Mouse (Mus musculus): ENCODE data around the gene Klhl23. TPM values are rescaled to one million over a fixed set of nuclear protein-coding genes. Genes with fewer than 3 reads are reported as not detected.

The Klhl23 gene
- polyA plus RNA-seq, 1 experiment from 2014 or later: 40.3 TPM

DNA sequence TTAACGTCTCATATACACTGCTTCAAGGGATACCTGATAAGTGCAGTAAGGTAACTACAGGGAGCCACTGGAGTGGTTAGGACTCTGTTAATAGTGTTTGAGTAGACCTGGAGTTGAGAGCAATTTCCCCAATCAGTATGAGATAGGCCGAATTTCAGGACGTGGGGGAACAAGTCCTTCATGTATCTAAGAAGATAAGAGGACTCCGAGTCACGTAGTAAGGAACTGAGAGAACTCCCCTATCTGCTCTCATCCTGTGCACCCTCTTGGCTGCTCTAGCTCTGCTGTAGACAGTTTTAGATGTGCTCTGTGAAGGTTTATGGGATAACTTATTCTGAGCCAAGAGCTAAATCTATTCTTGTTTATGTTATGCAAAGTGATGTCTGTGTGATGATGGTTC lies 5.2 kb upstream of the Klhl23 start:
- H3K4me3 ChIP-seq: no peak overlapping the region
- peaks cover 6% of the 10 kb centered on the region; the same call in 1 of the 2 replicates for H3K4me1 ChIP-seq
- no peak for DNase-seq (ENCODE audit: low spot score)
- H3K27ac ChIP-seq: no peak overlapping the region
- H3K27me3 ChIP-seq (ENCODE audit: insufficient read depth, poor library complexity, severe bottlenecking): no peaks in the 10 kb centered on the region
- 17% methylated on average over 5 of the region's 5 CpGs for WGBS
- H3K36me3 ChIP-seq: no peaks in the 10 kb centered on the region
- H3K9me3 ChIP-seq: no peaks in the 10 kb centered on the region

DNA sequence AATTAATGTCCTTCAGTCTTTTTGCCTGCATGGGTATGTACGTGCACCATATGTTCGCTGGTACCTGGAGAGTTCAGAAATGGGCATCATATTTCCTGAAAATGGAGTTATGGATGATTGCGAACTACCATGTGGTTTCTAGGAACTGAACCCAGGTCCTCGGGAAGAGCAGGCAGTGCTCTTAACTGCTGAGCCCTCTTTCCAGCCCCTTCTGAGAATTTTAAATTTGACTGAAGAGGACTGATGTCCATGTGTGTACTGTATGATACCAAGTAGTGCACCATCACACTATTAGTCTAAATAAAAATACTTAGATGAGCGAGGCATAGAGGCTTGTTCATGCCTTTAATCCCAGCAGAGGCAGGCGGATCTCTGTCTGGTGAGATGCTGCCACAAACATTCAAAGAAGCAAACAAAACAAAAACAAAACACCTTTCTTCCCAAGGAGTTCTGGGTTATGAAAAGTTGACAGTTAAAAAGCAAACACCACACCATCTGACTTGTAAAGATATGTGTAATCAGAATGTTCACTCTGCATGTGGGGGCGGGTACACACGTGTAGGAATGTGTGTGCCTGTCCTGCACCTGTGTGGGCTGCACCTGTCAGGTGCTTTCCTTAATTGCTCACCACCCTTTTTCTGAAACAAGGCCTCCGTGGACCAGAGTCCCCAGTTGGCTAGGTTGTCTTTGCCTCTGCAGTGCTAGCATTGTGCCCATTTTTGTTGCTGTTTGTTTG lies 3.2 kb upstream of the Klhl23 start:
- Histone ChIP-seq H3K27me3 (ENCODE audit: insufficient read depth, poor library complexity, severe bottlenecking) (no peaks in the 10 kb centered on the region), H3K36me3 (no peaks in the 10 kb centered on the region), H3K4me3 (no peak overlapping the region), H3K9me3 (no peaks in the 10 kb centered on the region), H3K4me1 (peaks cover 14% of the 10 kb centered on the region; the same call in 1 of the 2 replicates), H3K27ac (no peak overlapping the region)
- WGBS: 79% methylated on average over 9 of the region's 9 CpGs
- DNase-seq (ENCODE audit: low spot score): no peak

DNA sequence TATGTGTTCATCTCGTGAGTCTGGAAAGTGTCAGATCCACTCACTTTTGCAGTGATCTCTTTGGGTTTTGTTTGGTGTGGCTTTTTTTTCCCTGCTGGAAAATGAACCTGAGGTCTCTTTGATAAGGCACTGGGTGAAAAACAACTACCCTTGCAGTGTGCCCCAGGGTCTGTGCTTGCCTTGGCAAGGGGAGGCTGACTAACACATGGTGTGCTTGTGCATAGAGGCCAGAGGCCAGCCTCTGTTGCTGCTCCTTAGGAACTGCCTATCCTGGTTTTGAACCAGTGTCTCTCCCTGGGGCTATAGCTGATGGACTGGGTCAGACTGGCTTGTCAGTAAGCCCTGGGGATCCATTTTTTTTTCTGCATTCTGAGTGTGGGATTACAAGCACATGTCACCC lies 1.5 kb upstream of the Klhl23 start:
- no peaks in the 10 kb centered on the region for H3K27me3 ChIP-seq (ENCODE audit: insufficient read depth, poor library complexity, severe bottlenecking)
- DNase-seq (ENCODE audit: low spot score): no peak

DNA sequence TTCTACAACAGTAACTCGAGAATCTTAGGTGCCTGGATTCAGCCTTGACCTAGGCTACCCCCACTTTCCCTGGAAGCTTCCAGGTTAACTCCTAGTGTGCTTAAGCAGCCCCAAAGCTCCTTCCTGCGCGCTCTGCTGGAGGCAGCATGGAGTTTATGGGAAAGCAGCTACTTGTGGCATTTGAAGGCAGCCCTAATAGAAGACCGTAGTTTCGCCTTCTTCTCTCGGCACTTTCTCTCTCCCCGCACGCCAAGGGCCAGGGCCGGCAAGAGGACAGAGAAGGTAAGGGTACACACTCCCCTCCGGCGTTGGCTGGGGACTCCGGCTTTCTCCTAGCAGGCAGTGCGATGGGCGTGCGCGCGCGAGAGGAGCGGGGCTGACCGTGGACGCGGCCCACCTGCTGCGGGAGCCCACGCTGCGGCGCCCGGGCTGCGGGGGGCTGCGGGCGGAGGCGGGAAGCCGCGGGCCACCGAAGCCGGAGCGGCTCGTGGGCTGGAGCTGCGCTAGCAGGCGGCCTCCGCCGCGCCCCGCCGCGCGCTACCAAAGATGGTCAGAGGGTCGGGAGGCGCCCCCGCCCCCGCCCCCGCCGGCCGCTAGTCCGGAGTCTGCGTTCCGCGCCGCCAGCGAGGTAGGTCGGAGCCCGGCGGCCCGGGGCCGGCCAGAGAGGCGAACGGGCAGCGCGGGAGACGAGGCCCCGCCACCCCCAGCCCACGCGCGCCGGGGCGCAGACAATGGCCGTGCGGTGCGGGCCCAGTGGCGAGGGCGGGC lies 801 bp downstream of the Klhl23 start:
- peak; percentile 89 for DNase-seq (ENCODE audit: low spot score)
- under 1% methylated on average over 79 of the region's 80 CpGs for WGBS
- Histone ChIP-seq H3K9me3 (no peaks in the 10 kb centered on the region), H3K27ac (peak overlapping the region; percentile 99), H3K27me3 (ENCODE audit: insufficient read depth, poor library complexity, severe bottlenecking) (no peaks in the 10 kb centered on the region), H3K36me3 (peaks cover 23% of the 10 kb centered on the region), H3K4me3 (peak overlapping the region; percentile 92), H3K4me1 (peaks cover 25% of the 10 kb centered on the region; the same call in 1 of the 2 replicates)

More for the DNA sequence above, 1.5 kb upstream of the Klhl23 start:
- 58% methylated on average over 1 of the region's 1 CpGs for WGBS
- Histone ChIP-seq H3K4me3 (no peak overlapping the region), H3K27ac (peak overlapping the region; percentile 31; the same call in 1 of the 2 replicates), H3K36me3 (peaks cover 9% of the 10 kb centered on the region), H3K9me3 (no peaks in the 10 kb centered on the region), H3K4me1 (peaks cover 25% of the 10 kb centered on the region; the same call in 1 of the 2 replicates)

DNA sequence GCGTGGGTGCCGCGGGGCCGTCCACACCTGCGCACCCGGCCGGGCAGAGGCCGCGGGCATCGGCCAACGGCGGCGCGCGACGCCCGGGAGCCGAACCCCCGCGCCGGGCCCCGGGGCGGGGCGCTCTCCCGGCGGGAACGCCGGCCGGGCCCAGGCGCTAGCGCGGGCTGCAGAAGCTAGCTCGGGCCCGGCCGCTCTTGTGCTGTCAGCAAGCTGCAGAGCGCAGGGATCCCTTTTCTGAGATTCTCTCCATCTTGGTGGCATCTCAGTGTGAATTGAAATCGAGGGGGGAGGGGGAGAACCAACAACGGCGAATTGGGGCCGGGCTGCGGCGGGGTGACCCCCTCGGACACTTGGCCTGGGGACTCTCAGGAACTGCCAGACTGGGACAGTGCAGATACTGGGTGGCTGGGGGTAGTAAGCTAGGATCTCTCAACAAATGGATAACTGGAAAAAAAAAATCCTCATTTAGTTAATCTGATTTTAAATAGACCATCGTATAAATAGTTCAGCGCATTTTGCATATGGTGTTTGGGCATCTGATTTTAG lies 1.5 kb downstream of the Klhl23 start:
- peaks cover 28% of the 10 kb centered on the region for H3K4me1 ChIP-seq
- no peaks in the 10 kb centered on the region for H3K27me3 ChIP-seq (ENCODE audit: insufficient read depth, poor library complexity, severe bottlenecking)
- peak overlapping the region; percentile 92 for H3K4me3 ChIP-seq
- WGBS: 1% methylated on average over 45 of the region's 45 CpGs
- DNase-seq (ENCODE audit: low spot score): peak; percentile 75
- H3K36me3 ChIP-seq: peaks cover 26% of the 10 kb centered on the region
- H3K27ac ChIP-seq: peak overlapping the region; percentile 99
- H3K9me3 ChIP-seq: no peaks in the 10 kb centered on the region

DNA sequence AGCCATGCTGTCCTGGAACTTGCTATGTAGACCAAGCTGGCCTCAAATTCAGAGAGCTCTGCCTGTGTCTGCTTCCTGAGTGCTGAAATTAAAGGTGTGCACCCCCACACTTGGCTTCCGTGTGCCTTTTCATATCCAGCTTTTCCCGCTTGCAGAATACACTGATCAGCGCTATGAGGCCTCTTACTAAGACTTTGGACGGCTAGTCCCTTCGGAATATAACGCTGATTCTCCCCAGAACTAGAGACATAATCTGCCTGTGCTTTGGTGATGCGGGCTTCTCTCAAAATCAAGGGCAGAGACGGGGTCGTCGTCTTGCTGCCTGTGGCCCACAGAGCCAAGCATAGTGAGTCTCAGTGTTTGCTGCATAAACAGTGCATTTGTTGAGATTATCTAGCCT lies 4.2 kb downstream of the Klhl23 start:
- peak; percentile 36 for DNase-seq (ENCODE audit: low spot score)
- H3K4me1 ChIP-seq: peaks cover 30% of the 10 kb centered on the region
- no peak overlapping the region for H3K4me3 ChIP-seq
- no peak overlapping the region for H3K27ac ChIP-seq
- H3K36me3 ChIP-seq: peaks cover 51% of the 10 kb centered on the region
- 84% methylated on average over 10 of the region's 10 CpGs for WGBS
- H3K9me3 ChIP-seq: no peaks in the 10 kb centered on the region
- no peaks in the 10 kb centered on the region for H3K27me3 ChIP-seq (ENCODE audit: insufficient read depth, poor library complexity, severe bottlenecking)

DNA sequence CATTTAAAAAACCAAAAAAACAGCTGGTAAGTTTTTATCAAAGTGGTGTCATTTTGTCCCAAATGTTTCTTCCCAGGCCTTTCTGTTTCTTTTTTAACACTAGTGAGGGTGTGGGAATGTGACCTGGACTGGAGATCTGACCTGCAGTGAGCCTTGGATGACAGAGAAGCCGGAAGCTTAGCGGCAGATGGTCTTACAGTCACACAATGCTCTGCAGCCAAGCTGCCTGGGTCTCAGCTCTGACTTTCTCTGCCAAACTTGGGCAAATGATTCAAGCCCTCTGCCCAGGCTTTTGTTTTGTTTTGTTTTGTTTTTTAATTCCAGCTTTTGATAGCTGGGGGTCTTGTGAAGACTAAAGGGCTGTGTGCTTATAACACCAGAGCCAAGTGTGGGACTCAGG lies 4.6 kb downstream of the Klhl23 start:
- peaks cover 26% of the 10 kb centered on the region for H3K4me1 ChIP-seq
- H3K27me3 ChIP-seq (ENCODE audit: insufficient read depth, poor library complexity, severe bottlenecking): no peaks in the 10 kb centered on the region
- H3K9me3 ChIP-seq: no peaks in the 10 kb centered on the region
- 71% methylated on average over 2 of the region's 2 CpGs for WGBS
- DNase-seq (ENCODE audit: low spot score): peak; percentile 72
- H3K27ac ChIP-seq: no peak overlapping the region
- H3K4me3 ChIP-seq: no peak overlapping the region
- H3K36me3 ChIP-seq: peaks cover 56% of the 10 kb centered on the region

DNA sequence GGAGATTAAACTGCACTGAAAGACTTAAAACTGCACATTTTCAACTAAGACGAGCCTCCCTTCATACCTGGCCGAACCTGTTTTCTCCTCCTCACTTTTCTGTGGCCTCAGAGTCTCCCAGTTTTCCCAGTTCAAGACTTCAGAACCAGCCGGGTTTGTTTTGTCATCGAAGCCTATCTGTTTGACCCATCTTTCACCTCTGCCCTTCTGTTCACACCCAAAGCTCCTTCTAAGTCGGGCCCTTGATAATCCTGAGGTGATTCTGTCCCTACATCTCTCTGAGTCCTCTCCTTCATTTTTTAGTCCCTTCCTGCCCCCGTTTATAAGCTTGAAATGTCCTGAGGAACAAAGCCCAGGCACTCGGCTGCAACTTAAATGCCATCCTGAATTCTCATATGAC lies 6.3 kb downstream of the Klhl23 start:
- H3K27me3 ChIP-seq (ENCODE audit: insufficient read depth, poor library complexity, severe bottlenecking): no peaks in the 10 kb centered on the region
- DNase-seq (ENCODE audit: low spot score): peak; percentile 39
- H3K9me3 ChIP-seq: no peaks in the 10 kb centered on the region
- peaks cover 20% of the 10 kb centered on the region for H3K4me1 ChIP-seq
- 41% methylated on average over 7 of the region's 7 CpGs for WGBS
- H3K4me3 ChIP-seq: no peak overlapping the region
- H3K27ac ChIP-seq: no peak overlapping the region
- peaks cover 67% of the 10 kb centered on the region for H3K36me3 ChIP-seq

DNA sequence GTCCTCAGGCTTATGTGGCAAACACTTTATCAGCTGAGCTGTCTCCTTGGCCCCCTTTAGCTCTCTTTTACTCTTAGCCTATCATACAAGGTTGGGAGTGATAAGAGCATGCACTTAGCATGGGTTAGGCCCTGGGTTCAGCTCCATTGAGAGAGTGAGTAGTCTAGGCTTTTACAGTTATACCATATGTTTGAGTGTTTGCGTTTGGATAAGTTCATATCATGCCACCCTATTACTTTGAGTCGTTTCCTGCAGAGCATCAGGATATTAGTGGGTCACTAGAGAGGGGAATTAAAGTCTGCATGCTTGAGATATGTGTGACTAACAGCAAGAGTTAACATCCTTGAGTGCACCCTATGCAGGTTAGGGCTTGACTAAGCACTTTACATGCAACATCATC lies 7.9 kb downstream of the Klhl23 start:
- no peaks in the 10 kb centered on the region for H3K27me3 ChIP-seq (ENCODE audit: insufficient read depth, poor library complexity, severe bottlenecking)
- H3K27ac ChIP-seq: no peak overlapping the region
- peak; percentile 11 for DNase-seq (ENCODE audit: low spot score)
- H3K36me3 ChIP-seq: peaks cover 77% of the 10 kb centered on the region
- no peak overlapping the region for H3K4me3 ChIP-seq
- no peaks in the 10 kb centered on the region for H3K9me3 ChIP-seq
- WGBS: 92% methylated on average over 2 of the region's 2 CpGs
- peaks cover 6% of the 10 kb centered on the region for H3K4me1 ChIP-seq

DNA sequence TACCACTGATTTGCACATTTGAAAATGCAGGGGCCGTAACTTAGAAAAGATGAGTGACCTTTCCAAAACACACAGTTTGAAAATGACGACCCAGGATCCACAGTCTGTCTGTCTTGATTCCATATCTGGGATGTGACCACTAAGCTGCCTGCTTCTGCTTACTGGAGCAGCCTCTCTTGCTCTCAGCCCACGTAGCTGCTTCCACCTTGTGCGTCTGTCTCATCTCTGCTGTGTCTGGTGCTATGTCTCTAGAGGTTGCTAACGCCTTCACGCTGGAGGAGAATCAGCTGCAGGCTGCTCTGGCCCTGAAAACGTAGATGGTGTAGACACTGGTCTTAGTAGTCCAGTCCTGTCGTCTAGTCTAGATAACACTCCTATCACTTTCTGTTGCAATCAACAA lies 8.4 kb downstream of the Klhl23 start:
- H3K27ac ChIP-seq: no peak overlapping the region
- WGBS: 81% methylated on average over 8 of the region's 8 CpGs
- H3K4me3 ChIP-seq: no peak overlapping the region
- no peaks in the 10 kb centered on the region for H3K9me3 ChIP-seq
- DNase-seq (ENCODE audit: low spot score): peak; percentile 64
- peaks cover 79% of the 10 kb centered on the region for H3K36me3 ChIP-seq
- H3K27me3 ChIP-seq (ENCODE audit: insufficient read depth, poor library complexity, severe bottlenecking): no peaks in the 10 kb centered on the region
- peaks cover 5% of the 10 kb centered on the region for H3K4me1 ChIP-seq

DNA sequence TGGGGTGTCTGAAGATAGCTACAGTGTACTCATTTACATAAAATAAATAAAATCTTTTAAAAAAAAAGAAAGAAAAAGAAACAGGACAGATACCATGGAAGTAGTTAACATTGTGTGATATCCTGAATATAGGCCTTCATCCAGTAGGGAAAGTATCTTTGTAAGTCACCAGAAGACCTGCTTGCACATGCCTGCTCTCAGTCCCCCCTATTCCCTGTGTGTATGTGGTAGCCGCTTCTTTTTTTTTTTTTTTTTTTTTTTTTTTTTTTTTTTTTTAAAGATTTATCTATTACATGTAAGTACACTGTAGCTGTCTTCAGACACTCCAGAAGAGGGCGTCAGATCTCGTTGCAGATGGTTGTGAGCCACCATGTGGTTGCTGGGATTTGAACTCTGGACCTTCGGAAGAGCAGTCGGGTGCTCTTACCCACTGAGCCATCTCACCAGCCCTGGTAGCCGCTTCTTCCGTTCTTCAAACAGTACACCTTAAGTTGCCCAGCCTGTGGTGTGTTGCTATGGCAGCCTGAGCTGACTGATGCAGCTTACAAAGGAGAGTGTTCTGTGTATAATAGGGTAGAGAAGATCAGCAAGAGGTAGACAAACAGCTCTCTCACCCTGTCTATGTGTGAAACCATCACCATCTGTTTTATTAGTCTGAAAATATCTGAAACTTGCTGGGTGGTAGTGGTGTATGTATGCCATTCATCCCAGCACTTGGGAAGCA lies 15.7 kb downstream of the Klhl23 start:
- Histone ChIP-seq H3K27me3 (ENCODE audit: insufficient read depth, poor library complexity, severe bottlenecking) (no peaks in the 10 kb centered on the region), H3K4me3 (no peak overlapping the region), H3K36me3 (peaks cover 49% of the 10 kb centered on the region), H3K4me1 (no peaks in the 10 kb centered on the region), H3K9me3 (no peaks in the 10 kb centered on the region), H3K27ac (no peak overlapping the region)
- no peak for DNase-seq (ENCODE audit: low spot score)
- whole genome bisulfite sequencing: 79% methylated on average over 7 of the region's 7 CpGs

DNA sequence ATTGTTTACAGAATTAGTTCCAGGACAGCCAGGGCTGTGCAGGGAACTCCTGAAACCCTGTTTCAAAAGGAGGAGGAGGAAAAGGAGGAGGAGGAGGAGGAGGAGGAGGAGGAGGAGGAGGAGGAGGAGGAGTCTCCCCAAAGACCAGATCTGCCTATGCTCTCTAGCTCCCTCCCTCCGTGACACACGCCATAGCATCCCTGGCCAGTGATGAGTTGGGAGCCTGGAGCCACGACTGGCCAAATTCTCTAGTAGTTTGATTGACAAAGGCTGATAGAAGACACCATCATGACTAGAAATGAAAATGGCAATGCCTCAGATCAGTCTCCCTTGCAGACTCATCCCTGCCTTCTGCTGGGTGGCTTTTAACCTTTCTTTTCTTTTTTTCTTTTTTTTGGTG lies 16.3 kb downstream of the Klhl23 start:
- WGBS: 44% methylated on average over 3 of the region's 3 CpGs
- H3K4me1 ChIP-seq: no peaks in the 10 kb centered on the region
- no peak overlapping the region for H3K4me3 ChIP-seq
- DNase-seq (ENCODE audit: low spot score): no peak
- H3K9me3 ChIP-seq: no peaks in the 10 kb centered on the region
- H3K27ac ChIP-seq: no peak overlapping the region
- H3K36me3 ChIP-seq: peaks cover 43% of the 10 kb centered on the region
- H3K27me3 ChIP-seq (ENCODE audit: insufficient read depth, poor library complexity, severe bottlenecking): no peaks in the 10 kb centered on the region

DNA sequence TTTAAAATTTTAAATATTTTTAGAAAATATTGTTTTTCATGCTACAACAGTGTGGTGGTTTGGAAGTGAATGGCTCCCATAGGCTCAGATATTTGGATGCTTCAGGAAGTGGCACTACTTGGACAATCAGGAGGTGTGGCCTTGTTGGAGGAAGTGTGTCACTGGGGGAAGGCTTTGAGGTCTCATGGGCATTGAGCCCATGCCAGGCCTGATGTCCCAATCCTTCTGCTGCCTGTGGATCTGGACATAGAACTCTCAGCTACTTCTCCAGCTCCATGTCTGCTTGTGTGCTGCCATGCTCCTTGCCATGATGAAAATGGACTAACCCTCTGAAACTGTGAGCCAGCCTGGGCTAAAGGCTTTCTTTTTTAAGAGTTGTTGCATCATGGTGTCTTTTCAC lies 17.0 kb downstream of the Klhl23 start:
- Histone ChIP-seq H3K4me3 (no peak overlapping the region), H3K36me3 (peaks cover 36% of the 10 kb centered on the region), H3K27me3 (ENCODE audit: insufficient read depth, poor library complexity, severe bottlenecking) (no peaks in the 10 kb centered on the region), H3K27ac (no peak overlapping the region), H3K4me1 (no peaks in the 10 kb centered on the region), H3K9me3 (no peaks in the 10 kb centered on the region)
- DNase-seq (ENCODE audit: low spot score): no peak

Measured in heart, embryonic 10.5 days (tissue).